Mouse (Mus musculus): ENCODE data around the gene 6330409D20Rik.

6330409D20Rik gene

DNA sequence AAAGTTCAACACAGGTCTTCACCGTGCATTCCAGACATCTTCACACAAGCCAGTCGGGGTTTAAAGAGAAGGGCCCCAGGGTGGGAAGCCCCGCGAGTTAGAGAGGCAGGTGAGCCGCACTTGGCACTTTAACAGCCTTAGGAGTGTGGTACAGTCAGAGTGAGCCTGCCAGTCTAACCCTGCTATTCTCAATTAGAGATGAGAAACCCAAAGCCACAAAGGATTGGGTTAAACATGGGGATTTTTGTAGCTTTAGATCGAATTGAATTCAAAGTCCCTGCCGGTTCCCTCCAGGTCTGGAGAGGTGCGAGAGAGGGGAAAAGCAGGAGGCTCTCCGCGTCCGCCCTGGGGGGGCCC, at the start of gene 6330409D20Rik:
TSS of gene 6330409D20Rik (minus strand) at position 101 of the 357 bp plus-strand sequence.
- DNase-seq: no peak

DNA sequence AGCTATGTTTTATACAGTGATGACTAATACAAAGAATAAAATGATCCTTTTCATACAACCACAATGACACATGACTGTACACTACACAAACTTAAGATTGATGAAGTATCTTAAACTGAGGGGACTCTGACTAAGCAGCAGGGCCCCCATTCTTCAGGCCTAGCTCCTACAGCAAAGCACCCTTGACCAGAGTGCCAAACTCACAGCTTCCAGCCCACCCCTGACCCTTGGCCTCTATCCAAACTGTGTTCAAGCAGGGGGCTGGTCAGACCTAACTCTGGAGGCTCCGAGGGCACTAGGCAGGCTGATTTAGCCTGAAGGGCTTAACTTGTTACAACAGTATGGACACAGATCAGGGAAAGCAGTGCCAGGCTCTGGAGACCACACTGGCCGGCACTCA, 47.8 kb upstream of the 6330409D20Rik start:
- DNase-seq: no peak

DNA sequence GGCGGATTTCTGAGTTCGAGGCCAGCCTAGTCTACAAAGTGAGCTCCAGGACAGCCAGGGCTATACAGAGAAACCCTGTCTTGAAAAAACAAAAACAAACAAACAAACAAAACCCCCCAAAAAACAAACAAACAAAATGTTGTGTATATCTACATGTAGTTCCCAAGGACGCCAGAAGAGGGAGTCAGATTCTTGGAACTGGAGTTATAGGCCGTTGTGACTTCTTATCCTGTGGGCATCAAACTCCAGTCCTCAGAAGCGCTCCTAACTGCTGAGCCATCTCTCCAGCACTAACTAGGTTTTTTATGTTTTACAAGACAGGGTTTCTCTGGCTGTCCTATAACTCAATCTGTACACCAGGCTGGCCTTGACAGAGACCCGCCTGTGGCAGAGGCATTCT, 46.4 kb upstream of the 6330409D20Rik start:
- no peak for DNase-seq

DNA sequence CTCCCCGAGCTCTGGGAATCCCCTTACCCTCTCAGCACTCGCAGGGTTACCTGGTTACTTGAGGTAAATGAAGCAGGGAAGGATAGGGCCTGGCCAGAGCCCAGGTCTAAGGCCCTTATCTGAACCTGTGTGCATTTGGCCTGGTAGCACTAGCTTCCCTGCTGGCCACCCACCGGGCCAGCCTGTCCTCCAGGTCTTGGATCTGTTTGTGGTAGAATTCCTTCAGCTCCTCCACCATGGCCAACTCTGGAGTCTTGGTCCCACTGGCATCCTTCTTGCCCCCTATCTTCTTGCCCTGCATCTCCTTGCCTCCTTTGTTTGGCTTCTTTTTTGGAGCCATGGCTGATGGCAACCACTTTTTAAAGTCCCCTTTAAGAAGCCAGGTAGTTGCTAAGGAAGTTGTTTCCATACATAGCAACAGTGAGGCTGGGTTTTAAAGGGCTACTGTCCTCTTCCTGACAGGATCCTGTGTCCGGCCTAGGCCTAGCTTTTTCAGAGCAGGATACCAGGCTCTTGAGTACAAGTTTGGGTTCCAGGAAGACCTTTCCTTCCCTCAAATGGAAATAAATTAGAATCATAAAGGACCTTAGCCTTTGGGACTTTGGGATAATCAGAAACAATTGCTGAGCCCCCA, 43.3 kb upstream of the 6330409D20Rik start, which contains the start of gene Cfap157:
TSS of gene Cfap157 (minus strand) at position 381 of the 634 bp plus-strand sequence.
- no peak for DNase-seq

DNA sequence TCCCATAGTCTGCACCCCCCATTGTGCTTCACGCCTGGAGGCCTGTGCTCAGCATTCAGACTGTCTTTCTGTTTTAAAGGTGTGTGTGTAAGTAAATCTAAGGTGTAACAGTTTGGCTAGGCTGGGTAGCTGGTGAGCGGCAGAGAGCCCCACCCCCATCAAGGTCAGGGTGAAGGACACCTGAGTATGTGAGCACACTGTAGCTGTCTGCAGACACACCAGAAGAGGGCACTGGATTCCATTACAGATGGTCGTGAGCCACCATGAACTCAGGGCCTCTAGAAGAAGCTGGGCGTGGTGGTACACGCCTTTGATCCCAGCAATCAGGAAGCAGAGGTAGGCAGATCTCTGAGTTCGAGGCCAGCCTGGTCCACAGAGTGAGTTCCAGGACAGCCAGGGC, 40.9 kb upstream of the 6330409D20Rik start:
- no peak for DNase-seq

DNA sequence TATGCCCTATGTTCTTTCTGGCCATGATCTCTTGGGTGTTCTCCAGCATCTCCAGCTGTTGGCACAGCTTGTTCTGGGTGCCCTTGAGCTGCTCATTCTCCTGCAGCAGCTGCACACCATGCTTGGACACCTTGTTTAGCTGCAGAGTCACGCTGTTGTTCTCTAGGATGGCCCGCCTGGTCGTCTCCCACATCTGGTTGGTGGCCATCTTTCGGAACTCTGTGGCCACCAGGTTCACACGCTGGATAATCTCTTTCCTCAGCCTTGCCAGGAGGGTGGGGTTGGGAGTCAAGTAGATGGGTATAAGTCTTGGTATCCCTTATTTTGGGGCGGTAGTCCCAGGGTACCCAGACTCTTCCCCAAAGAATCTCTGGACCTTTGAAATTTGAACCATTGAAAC, 38.9 kb upstream of the 6330409D20Rik start:
- no peak for DNase-seq

DNA sequence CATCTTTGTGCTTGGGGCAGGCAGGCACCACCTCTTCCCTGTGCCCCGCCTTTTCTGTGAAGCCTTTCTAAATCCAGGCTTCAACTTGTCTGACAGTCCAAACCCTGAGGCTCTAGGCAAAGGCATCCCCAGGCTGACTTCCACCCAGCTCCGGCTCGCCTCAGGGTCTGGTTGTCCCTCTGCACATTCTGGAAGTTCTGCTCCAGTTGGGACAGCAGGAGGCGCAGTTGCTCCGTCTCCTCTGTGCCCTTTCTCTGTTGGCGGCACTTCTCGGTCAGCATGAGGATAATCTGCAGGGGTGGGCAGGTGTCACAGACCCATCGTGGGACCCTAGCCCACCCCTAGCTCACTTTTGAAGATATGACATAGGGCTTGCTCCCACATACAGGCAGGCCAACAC, 38.3 kb upstream of the 6330409D20Rik start:
- DNase-seq: peak; percentile 51

DNA sequence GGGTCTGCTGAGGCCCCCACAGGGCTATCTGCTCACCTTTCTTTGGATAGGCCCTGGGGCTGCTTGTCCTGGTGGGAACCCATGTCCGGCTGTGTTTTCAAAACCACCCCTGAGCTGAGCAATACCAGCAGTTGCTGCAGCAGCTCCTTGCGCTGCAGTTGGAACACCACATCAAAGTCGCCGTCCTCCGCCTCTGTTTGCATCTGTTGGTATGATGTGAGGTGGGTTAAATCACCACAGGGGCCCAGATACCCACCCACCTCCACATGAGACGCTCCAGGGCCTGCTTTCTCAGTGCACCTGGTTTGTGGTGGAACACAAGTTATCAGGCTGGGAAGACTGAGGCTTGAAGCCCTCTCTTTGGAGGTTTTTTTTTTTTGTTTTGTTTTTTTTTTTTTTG, 37.3 kb upstream of the 6330409D20Rik start:
- no peak for DNase-seq

DNA sequence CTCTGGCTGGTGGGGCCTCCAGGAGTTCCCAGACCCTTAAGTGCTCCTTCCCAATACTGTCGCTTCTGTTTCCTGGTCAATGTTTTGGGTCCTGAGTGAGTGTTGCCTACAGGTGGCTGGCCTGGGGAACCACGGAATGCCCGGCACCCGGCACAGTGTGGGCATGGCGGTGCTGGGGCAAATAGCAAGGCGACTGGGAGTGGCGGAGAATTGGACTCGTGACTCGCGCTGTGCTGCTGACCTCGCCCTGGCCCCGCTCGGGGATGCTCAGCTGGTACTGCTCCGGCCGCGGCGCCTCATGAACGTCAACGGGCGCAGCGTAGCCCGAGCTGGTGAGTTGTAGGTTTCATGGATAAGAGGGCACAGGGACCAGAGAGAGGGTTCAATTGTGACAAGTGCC, 35.4 kb upstream of the 6330409D20Rik start:
- DNase-seq: no peak

DNA sequence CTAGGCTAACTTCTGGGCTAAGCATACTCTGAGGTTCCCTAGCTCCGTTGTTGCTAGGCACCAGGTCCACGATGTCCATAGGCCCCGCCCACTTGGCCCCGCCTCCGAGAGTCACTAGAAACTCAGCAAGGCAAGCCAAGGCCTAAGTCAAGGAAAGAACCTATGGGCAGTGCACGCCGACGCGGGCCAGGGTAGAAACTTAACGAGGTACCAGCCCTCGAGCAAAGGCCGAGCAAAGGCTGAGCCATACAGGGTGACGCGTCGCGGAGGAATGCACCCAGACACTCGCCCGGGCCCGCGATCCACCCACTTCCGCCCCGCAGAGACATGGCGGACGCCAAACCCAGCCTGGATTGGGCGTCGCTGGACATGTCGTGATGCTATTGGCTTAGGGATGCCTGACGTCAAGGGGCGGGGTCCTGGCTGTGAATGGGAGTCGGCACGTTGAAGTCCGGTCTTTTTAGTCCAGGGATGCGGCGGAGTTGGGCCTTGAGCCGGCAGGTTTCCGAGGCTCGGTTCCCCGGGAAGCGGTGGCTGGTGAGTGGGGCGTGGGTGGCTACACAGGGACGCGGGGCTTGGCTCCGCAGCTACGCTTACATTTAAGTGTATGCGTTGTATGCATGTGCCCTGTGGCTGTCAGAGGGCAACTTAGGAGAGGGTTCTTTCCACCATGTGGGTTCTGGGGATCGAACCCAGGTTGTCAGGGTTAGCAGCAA, 34.7 kb upstream of the 6330409D20Rik start, which contains the start of the genes Ttc16 and Ptrh1:
TSS of gene Ttc16 (minus strand) at position 275 of the 716 bp plus-strand sequence.
TSS of gene Ptrh1 (plus strand) at position 428 of the 716 bp plus-strand sequence.
- peak; percentile 98 for DNase-seq

DNA sequence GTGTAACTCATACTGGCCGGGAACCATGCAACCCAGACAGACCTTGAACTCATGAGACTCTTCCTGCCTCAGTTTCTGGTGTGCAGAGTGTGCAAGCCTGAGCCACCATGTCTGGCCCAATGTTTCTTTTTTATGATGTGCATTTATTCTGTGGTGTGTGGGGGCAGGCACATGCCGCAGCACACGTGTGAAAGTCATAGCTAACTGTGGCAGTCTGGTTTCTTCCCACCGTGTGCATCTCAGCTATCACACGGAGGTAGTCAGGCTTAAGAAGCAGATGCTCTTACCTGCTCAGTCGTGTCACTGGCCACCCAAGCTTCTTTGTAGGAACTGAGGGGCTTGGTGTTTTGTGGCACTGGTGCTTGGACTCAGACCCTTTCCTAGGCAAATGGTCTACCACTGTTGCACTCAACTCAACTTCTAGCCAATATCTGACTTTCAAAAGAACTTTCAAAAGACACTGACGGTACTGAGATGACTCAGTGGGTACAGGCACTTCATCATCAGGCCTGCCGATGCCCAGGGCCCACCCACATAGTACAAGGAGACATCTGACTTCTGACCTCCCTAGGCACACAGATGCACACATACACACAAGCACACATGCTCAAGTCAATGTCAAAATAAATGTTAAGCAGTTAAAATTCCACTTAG, 31.9 kb upstream of the 6330409D20Rik start:
- DNase-seq: no peak

DNA sequence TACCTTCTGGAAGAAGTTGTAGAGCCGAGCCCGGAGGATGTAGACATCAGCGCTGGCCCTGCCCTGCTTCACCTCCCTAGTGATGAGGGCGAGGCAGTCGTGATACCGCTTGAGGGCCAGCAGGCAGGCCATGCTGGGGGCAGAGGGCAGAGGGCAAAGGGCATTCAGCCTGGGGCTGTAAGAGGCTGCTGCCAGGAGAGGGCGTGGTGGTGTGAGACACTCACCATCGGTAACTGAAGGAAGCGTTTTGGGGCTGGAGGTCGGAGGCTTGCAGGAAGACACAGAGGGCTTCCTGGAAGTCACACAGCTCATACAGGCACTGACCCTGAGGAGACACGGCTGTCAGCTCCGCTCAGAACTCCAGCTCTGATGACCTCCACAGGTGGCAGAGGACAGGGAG, 31.1 kb upstream of the 6330409D20Rik start:
- peak; percentile 59 for DNase-seq

DNA sequence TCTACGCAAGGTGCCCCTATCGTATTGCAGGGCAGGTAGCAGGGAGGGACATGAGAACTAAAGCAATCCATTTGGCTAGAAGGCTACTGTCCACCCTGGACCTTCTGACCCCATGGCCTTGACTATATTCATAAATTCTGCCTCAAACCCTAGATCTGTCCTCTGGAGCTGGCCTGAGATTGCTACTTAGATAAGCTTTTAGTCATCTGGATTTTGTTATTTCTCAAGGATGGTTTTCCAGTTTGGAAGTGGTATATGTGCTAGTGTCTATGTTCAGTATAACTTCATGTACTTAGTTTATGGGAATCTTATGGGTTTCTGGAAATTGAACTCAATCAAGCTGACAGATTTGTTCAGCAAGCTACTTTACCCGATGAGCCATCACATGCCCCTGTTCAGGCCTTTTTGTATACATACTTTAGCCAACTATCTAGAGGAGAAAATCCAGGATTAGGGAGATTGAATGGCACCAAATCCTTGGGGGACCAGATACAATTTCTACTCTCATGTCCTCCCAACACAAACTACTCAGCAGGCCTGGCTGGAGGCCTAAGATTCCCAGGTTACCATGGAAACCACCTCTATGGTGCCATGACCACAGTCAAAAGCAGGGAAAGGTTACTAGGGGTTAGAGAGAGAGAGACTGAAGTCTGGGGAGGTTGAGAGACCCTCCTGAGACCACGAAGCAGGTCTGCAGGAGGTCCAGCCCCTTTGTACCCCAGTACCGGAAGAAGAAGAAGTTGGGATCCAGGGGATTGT, 28.7 kb upstream of the 6330409D20Rik start:
- DNase-seq: no peak

DNA sequence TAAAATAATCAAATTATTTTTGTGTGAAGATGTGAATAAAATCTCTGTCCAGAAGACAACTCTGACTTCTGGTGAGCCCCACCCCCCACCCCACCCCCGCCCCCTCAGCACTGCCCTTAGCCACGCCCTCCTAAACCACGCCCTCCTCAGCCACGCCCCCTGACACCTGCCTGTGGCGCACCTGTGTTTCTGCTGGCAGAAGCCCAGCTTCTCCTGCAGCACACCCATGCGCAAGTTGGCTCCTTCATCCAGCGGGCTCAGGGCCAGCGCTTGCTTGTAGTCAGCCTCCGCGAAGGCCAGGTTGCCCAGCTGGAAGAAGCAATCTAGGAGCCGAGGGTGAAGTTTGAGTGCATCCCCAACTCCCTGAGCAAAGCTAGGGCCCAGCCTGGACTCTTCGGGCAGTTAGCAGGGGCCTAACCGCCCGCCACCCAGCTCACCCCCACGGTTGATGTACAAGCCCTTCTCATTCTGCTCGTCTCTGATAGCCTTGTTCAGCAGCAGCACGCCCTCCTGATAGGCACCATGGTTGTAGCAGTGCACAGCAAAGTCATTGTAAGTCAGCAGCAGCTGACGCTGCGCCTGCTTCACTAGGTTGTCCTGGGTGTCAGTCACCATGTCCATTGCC, 28.0 kb upstream of the 6330409D20Rik start:
- DNase-seq: peak; percentile 64

DNA sequence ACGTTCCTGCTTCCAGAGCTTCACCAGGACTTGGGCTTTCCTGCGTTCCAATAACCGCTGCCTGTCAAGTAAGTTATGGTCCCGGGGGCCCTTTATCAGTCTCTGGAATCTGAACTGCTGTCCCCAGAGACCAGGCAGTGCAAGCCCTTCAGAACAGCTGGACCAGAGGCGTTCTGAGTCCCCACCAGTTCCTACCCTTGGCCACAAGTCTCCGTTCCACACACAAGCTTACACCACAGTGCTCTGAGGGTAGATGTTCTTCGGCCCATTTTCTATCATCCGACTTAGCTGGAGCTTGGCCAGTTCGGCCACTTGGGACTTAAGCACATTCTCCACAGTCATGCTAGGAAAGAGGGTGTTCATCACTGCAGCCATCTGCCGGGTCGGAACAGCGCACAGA, 26.4 kb upstream of the 6330409D20Rik start:
- DNase-seq: peak; percentile 48

DNA sequence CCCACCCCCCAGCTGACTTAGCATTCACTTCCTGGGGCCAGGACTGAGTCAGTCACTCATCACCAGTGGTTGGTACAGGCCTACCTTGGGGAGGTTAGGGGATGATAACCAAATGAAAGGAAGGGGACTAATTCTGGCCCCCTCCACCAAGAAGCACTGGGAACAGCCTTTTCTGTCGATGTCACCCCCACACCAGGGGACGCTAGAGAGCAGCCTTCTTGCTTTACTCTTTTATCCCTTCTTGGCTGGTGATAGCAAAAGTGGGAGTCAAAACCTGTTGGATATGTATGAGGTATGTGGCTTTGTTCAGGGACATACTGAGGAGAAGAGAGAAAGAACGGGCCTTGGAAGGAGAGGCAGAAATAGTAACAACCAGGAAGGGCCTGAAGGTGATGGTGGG, 22.5 kb upstream of the 6330409D20Rik start:
- DNase-seq: no peak

DNA sequence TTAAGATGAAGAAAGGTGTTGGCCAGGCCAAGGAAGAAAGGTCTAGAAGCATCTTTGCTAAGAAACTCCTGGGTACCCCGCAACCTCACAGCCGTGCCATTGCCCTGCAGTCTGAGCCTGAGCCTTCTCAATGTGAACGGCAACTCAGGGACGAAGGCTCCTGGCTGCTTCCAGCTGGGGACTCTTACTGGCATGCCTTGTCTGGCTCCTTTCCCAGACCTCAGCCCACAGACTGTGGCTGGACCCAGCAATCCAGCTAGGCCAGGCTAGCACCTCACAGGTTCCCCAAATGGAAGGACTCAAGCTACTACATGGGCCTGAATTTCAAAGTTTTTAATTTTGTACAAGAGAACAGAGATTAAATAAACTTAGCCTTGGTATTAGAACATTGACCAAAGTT, 21.0 kb upstream of the 6330409D20Rik start:
- no peak for DNase-seq

DNA sequence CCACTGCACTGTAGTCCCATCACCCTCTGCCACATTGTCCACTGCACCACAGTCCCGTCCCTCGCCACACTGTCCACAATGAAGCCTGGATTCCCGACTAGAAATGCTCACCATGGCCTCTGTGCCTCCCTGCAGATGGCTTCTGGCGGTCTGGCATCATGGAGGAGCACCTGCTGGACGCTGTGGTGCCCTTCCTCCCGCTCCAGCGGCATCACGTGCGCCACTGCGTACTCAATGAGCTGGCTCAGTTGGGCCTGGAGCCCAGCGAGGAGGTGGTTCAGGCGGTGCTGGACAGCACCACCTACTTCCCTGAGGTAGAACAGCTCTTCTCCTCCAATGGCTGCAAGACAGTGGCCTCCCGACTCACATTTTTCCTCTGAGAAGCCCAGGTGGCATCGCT, 20.5 kb upstream of the 6330409D20Rik start:
- no peak for DNase-seq

DNA sequence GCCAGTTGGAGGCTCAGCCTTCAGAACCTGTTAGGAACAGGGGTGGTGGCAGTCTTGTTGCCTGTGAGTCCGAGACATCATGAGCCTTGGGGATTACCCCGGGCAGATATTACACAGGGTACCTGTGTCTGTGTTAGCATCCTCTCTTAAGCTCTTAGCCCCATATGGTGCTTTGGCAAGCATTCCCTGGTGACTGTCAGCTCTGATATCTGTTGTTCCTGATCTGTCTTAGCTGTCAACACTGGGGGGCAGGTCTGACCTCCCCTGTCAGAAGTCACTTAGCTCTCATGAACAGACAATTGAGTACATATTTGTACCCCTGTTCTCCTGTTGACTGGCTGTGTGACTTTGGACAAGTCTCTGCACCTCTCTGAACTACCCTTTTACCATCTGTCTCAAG, 18.2 kb upstream of the 6330409D20Rik start:
- no peak for DNase-seq

DNA sequence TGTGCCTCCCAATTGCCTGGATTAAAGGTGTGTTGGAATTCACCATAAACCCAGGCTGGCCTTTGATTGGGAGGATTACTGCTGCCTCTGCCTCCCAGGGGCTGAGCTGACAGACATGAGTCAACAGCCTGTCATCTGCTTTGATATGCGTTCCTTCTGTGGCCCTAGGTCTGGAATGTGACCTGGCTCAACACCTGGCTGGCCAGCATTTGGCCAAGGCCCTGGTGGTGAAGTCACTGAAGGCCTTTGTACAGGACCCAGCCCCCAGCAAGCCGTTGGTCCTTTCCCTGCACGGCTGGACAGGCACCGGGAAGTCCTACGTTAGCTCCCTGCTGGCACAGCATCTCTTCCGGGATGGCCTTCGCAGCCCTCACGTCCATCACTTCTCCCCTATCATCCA, 17.7 kb upstream of the 6330409D20Rik start:
- peak; percentile 67 for DNase-seq

DNA sequence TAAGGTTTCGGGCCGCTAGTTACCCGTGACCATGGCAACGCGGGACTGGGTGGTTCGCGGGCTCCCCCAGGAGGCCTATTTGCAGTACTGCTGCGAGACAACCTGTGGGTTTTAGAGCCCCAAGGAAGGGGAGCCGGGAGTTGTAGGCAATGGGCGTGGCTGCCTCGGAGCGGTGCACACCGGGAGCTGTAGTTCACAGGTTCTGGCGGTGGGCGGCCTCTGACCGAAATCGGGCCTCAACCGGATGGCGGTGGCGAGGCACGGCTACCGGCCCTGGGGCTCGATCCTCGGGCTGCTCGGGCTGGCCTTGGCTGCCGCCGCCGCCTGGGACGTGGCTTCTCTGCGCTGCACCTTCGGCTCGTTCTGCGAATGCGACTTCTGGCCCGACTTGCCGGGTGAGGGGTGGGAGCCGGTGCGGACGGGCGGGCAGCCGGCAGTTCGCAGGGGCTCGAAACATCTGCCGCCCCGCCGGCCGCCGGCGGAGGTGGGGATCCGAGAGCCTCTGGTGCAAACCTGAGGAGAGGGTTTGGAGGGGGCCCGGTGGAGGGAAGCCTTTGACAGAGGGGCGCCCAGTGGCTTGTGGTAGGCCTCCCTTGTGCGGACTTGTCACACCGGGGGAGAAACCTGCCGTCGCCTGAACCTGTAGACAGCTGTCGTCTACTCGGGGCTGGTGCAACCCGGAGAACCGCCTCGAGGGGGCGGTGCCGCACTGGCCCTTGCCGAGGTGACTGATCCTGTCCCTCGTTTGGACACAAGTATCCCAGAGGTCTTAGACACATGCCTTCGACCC, 16.4 kb upstream of the 6330409D20Rik start, which contains the start of gene Tor2a:
TSS of gene Tor2a (plus strand) at position 179 of the 790 bp plus-strand sequence.
- peak; percentile 98 for DNase-seq

DNA sequence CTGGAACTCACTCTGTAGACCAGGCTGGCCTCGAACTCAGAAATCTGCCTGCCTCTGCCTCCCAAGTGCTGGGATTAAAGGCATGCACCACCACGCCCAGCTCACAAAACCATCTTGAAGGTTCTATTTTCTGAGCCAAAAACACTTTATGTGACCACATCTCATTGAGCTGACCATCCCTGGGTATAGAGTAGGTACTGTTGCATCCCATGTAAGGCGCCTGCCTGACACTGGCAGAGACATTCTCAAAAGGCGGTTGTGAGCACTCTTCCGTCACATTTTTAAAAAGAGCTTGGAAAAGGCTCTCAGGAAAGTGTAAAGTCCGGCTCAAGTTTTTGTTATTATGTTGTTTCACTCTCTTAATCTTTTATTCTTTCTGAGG, 15.8 kb upstream of the 6330409D20Rik start:
- DNase-seq: no peak

Data from kidney, adult 11 months (tissue).